Mouse (Mus musculus) bone marrow macrophage, adult 2 months (primary cell): ENCODE measurements around the gene Ano9.

Source experiments
- CTCF ChIP-seq: IDR thresholded peaks from 2 replicates; pipeline ENCODE4 v1.5.1; 2012; ENCODE audit warnings: low read depth, mild to moderate bottlenecking, low read length, moderate library complexity
- POLR2A ChIP-seq: IDR thresholded peaks from 2 replicates; pipeline ENCODE4 v1.6.1; 2012; ENCODE audit warnings: mild to moderate bottlenecking, low read depth, low read length, borderline replicate concordance

- no peak for TF ChIP-seq POLR2A
- no peak for TF ChIP-seq CTCF
Measured at GRCm38 (mm10) chr7:141094487-141095205, 23.0 kb downstream of the Ano9 start.
